Mouse (Mus musculus): ENCODE data around the gene Syt15.
"Not testable (repeated sequence)": the region's sequence is repeated elsewhere in the genome, so short reads cannot be mapped to it uniquely, and the experiment has no call there.

The Syt15 gene

GRCm38 (mm10) chr14:34227981-34228380 is 8.6 kb downstream of the Syt15 start:
- no peak for DNase-seq (ENCODE audit: low spot score in 2 of 2)

- no peak for DNase-seq (ENCODE audit: low spot score in 2 of 2)
These were observed 9.6 kb downstream of the Syt15 start for GRCm38 (mm10) chr14:34228830-34229506.

GRCm38 (mm10) chr14:34232340-34232739 is 12.9 kb downstream of the Syt15 start:
- DNase-seq (ENCODE audit: low spot score in 2 of 2), result no peak

GRCm38 (mm10) chr14:34232866-34233680 is 13.7 kb downstream of the Syt15 start:
- no peak for DNase-seq (ENCODE audit: low spot score in 2 of 2)

DNA sequence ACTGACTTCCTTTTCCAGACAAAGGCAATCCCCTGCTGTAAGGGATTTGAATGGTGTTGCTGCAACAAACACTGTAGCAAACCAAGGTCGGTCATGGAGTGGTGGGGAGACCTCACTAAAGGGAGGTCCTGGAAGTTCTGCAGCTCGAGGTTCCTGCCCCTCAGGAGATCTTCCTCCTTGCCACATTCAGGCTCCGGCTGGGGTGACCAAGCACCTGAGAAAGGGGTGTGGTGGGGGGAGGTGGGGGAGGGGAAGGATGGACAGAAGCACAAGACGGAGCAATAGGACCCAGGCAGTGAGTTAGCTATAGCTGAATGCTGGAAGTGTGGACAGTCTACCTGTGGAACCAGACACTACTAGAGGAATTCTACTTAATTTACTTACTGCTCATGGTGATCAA is 14.5 kb downstream of the Syt15 start:
- no peak for DNase-seq (ENCODE audit: low spot score in 2 of 2)

DNA sequence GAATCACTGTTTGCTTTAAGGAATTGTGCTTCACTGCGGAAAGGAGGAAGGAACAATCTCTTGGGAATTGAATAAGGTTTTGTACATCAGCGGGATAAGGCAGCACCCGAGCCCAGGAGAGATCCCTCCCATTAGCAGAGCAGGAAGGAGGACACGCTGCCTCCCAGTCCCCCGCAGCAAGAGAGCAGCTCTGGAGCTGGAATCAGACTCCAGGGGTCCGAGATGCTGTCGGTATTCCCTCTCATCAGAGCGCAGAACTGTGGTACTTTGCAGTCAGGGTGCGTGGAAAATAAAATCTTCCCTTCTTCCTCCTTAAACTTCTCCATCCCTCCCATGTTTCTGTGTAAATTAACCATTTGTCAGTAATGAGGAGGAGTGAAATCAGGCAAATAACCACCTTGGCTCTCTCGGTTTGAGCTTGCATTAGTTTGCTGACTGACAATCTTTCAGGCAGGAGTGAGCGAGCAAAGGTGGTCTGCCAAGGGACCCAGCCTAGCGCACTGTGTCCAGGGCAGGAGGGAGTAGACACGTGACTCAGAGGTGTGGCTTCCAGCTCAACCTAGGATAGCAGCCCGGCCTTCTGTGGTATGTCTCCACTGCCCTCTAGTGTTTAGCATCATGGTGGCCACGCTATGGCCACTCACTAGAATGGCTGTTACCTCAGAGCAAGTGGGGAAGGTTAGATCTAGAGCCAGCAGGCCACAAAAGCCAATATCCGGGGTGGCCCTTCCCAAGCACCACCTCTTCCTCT is 15.4 kb downstream of the Syt15 start:
- no peak for DNase-seq (ENCODE audit: low spot score in 2 of 2)

DNA sequence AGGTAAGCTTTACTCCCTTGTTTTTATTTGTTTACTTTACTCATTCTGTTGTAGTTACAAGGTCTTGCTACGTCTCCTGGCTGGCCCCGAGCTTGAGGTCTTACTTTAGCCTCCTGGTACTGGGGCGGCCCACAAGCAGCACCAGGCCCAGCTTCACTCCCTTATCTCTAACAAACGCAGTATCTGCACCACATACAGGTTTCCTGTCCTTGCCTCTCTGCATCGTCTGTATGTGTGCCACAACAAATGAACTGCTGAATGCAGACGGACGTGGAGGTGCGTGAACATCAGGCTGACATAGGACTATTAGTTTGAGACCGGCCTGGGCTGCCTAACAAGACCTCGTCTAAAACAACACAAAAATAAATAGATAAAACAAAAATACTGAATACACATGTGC is 20.9 kb downstream of the Syt15 start:
- no peak for DNase-seq (ENCODE audit: low spot score in 2 of 2)

- no peak for DNase-seq (ENCODE audit: low spot score in 2 of 2)
These were observed 21.3 kb downstream of the Syt15 start for GRCm38 (mm10) chr14:34240676-34241075.

- DNase-seq (ENCODE audit: low spot score in 2 of 2), result no peak
These were observed 33.2 kb downstream of the Syt15 start for GRCm38 (mm10) chr14:34252470-34253145.

- DNase-seq (ENCODE audit: low spot score in 2 of 2), result no peak
These were observed 33.9 kb downstream of the Syt15 start for GRCm38 (mm10) chr14:34253261-34253660.

DNA sequence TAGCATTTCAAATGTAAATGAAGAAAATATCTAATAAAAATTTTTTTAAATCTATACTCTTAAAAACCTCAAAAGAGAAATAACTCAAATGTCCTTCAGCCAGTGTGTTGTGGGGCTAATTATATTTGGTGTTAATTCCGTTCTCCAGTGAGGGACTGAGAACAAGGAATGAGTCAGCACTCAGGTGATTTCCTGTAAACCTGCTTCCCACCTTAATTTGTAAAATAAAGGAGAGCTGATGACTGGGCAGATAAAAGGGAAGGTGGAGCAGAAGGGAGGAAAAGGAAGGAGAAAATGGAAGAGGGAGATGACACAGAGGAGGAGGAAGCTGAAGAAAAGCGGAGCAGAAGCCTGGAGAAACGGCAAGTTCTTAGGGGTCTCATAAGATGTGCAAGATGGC is 39.1 kb downstream of the Syt15 start:
- DNase-seq (ENCODE audit: low spot score in 2 of 2), result not testable (repeated sequence)

GRCm38 (mm10) chr14:34268046-34268445 is 48.7 kb downstream of the Syt15 start:
- DNase-seq (ENCODE audit: low spot score in 2 of 2), result no peak

DNA sequence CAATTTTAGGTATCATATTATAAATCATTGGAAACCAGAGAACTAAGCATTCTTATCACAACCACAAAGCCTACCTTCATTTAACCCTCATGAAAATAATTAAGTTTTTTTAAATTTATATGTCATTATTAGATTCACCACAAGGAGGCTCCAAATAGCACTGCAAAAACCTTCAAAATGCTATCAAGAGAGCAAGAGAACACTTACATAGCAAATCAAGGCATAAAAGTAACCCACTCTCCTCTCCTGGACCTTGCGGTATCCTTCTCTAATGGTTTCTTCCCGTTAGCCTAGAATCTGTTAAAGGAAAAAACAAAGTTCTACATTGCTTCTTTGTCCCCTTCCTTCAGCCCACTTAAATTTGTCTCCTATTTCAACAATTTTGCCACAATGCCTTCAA is 53.9 kb downstream of the Syt15 start:
- no peak for DNase-seq (ENCODE audit: low spot score in 2 of 2)

DNA sequence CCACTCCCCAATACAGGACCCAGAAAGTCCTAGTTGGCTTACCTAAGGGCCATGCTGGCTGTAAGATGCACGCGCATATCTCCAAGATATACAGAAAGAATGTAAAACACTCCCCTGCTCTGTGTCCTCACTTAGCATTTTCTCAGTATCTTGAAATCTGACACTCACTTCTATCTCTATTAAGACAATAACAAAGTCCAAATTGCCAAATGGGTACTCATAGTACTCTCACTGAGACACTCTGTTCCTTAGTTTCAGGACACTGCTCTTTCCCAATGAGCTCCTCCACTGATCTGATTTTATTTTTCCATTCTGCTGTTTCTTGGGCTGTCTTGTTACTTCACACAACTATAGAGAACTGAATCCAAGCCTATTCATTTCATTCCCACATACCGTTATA is 54.7 kb downstream of the Syt15 start:
- DNase-seq (ENCODE audit: low spot score in 2 of 2), result no peak

DNA sequence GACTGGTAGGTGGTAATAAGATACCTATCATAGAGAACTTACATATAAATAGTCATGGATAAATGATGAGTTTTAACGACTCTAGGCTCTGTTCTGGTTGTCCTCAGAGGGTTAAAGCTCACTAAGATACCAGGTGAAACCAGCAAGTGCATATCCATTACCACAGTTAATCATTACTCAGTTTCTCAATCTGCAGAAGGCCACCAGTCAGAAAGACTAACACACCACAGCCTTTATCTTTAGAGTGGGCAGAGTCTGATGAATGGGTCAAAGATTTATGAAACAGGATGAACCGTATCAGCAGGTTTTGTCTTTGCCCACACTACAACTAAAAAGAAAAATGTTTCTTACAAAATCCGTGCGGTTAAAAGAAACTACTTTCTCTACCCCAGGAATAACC is 55.8 kb downstream of the Syt15 start:
- no peak for DNase-seq (ENCODE audit: low spot score in 2 of 2)

GRCm38 (mm10) chr14:34279726-34280125 is 60.3 kb downstream of the Syt15 start:
- DNase-seq (ENCODE audit: low spot score in 2 of 2), result no peak

Measured in spleen, postnatal 14 days (tissue).